Mouse (Mus musculus) gastrocnemius, postnatal 25 days (tissue): ENCODE data around the gene Ifi27l2b. TPM values are rescaled to one million over a fixed set of nuclear protein-coding genes. Genes with fewer than 3 reads are reported as not detected.
"Not testable (repeated sequence)": the region's sequence is repeated elsewhere in the genome, so short reads cannot be mapped to it uniquely, and the experiment has no call there.

Source experiments
- DNase-seq: peaks from one replicate; pipeline ENCODE4 v3.0.0; 2022
- long read RNA-seq, 2 experiments: library from polyadenylated mRNA; stranded (forward); transcript quantifications; one replicate each; pipeline ENCODE4 v2.0.0; 2021
- total RNA-seq, 2 experiments: library from RNA; stranded (reverse); gene quantifications; 1 replicate in 1 of 2; 2 replicates in 1 of 2; pipeline ENCODE4 v1.2.3; 2021

The Ifi27l2b gene
- not detected for total RNA-seq
- long read RNA-seq, experiment 1, result 0 reads
- long read RNA-seq, experiment 2, result 0 reads

DNA sequence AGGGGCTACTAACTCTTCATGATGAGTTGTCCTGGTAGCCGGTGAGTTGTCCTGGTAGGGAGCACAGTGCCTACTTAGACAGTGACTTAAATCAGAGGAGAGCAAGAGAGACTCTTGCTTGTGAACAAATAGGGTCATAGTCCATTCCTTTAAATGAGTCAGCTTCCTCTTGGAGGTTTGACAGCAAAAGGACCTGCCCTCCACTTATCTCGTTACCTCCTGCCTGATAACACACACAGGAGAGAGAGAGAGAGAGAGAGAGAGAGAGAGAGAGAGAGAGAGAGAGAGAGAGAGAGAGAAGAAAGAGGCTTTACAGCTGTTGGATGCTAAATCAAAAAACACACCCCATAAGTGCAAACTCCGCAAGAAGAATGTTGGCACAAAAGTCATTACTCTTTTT is at the start of gene Ifi27l2b:
Gene Ifi27l2b, minus strand, starts transcription at position 84 of the 400 bp plus-strand sequence.
- DNase-seq, result no peak

DNA sequence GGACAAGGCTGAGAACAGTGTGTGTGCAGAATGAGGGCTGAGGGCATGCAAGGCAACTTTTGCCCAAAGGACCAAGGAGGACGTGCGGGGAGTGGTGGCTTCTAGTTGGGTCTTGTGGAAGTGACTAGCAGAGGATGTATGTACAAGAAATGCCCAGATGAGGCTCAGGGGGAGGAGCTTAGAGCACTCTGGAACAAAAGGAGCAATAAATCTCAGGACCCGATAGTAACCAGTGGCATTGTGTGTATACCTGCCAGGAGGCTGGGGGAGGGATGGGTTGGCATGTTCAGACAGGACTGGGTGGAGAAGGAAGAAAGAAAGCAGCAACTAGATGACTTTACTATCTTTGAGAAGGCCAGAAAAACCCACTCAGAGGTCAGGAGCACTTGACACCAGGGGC is 47.4 kb upstream of the Ifi27l2b start:
- no peak for DNase-seq

DNA sequence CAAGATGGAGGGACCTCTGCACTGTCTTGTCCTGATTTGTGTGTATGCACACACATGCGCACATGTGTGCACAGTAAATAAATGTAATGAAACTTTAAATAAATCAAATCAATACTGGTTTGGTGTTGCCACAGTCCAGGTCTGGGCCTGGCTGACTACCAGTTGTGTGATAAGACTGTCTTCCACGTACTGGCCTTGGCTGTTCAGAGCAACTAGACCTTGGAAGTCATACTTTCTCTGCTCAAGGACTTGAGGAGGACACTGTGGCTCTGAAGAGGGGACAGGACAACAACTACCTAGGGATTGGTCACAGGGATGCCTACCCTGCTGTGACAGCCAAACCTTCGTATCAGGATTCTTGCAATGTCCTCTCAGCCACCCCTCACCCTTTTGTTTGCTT is 46.3 kb upstream of the Ifi27l2b start:
- DNase-seq, result no peak

DNA sequence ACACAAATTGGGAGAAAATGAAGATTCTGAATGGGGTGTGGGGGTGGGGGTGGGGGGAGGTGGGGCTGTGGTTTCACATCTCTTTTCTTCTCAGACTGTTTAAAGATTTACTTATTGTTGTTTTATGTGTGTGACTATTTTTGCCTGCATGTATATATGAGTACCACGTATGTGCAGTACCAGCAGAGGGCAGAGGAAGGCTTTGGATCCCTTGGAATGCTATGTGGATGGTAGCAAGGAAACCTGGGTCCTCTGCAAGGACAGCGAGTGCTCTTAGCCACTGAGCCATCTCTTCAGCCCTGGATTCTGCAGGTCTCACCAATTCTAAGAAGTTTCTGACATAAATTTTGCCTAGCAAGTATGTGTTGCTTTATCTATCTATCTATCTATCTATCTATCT is 42.2 kb upstream of the Ifi27l2b start:
- no peak for DNase-seq

DNA sequence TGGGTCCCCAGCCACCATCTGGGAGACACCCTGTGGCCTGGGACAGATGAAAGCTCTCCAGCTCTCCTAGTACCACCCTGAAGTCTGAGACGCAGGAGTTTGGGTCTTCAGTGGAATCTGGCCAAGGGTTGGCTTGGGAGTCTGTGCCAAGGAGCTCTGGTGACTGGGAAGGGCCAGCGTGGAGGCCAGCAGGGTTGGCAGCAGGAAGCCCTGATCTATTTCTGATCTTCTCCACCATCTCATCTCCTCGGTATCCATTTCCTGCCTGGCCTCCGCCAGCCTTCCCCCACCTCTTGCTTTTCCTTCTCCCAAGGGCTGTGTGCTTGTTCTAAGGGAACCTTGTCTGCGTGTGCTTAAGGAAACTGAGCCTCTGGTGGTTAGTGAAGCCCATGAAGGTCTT is 41.7 kb upstream of the Ifi27l2b start:
- DNase-seq, result peak; percentile 50

DNA sequence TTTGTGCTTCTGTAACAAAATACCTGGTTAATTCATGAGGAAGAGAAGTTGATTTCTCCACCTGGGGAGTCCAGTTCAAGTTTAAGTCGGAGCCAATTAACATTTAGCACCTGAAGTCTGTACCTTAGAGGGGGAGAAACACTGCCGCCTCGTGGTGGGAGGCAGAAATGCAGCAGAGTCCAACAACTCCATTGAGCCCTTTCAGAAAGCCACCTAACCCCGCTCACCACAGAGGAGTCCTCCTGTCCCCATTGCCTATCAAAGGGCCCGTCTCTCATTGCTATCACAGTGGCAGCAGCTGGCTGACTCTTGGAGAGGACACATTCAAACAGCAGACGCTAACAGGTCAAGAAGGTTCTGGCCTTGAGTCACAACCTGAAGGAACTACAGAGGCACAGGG is 37.5 kb upstream of the Ifi27l2b start:
- no peak for DNase-seq

DNA sequence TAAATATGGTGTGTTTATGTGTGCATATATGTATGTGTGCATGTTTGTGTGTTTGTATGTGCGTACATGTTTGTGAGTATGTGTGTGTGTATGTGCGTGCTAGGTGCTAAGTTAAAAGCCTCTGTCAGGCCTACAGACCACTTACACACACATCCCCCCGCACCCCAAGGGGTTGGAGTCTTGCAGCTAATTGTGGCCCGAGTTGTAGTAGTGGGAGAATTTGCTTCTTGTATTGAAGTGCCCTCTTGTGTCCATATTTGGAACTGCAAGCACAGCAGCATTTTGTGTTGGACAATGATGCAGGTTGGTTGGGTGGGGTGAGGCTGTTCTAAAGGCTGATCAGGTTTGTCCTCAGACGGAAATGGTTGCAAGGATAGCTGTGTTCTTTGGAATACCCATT is 35.7 kb upstream of the Ifi27l2b start:
- DNase-seq, result peak; percentile 34

DNA sequence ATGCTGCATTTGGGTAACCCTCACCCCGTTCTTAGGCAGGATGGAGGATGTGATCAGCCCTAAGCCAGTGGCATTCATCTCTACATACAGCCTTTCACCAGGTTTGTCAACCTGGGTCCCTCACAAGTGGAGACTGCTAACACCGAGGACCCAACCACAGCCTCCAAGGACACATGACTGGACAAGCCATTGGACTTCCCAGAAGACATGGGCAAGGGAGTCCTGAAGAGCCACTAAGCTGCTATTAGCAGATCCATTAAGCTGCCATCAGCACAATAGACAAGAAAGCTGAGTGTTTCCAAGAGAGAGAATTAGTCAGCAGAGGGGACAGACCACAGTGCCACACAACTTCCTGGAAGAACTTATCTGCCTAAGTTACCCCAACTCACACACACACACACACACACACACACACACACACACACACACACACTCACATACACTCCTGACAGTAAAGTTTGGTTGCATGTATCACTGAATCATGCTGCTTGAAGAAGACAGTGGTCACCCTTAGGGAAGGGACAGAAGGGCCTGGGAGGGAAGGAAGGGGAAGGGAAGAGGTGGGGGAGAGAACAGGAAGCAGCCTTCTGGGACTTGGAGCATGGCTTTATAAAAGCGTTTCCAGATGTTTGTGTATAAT is 34.2 kb upstream of the Ifi27l2b start:
- no peak for DNase-seq

DNA sequence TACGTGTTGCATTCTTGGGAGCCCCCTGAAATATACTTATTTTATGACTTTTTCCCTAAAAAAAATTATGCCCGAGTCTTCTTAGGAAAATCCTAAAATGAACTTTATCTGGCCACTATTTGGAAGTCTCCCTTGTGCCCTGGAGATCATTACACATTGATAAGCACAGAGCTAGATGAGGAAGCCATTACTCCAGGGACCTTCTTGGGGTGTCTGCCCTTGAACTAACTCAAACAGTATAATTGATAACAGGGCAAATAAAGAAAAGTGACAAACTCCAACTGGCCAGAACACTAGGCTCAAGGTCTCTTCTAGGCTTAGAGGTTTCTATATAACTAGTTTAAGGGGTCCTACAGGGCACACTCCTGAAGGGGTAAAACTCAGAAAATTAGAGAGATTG is 30.7 kb upstream of the Ifi27l2b start:
- DNase-seq, result no peak

DNA sequence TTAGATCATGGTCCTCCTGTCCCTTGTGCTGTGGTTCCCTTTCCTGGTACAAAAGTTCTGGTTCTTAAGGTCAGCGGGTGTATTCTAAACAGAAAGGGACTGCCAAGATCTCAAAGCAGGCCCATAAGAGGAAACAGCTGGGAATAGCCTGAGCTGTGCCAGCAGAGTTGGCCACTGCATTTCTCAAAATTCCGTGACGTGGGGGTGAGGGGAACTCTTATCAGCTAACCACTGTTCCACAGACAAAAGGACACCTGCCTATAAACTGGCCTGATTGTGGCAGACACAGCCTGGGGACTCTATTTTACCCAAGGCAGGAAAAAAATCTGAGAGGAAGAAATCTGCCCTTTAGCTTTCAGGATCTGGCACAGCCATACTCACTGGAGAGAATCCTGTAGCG is 30.3 kb upstream of the Ifi27l2b start:
- peak; percentile 66 for DNase-seq

DNA sequence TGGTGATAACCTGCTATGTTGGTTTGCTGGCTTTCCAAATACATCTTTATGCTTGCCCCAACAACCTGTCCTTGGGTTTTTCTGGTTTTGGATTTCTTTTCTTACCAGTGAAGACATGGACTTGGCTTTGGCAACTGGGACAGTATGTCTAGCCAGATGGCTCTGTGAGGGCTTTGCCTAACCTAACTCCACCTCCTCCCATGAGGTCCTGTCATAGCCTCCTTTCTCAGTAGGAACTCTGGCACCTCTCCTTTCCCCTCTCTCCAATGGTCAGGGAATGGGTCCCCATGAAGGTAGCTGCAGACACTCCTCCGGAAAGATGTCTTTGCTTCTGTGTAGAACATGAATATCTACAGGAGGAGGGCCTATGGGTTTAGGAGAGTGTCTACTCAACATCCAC is 29.7 kb upstream of the Ifi27l2b start:
- peak; percentile 51 for DNase-seq

DNA sequence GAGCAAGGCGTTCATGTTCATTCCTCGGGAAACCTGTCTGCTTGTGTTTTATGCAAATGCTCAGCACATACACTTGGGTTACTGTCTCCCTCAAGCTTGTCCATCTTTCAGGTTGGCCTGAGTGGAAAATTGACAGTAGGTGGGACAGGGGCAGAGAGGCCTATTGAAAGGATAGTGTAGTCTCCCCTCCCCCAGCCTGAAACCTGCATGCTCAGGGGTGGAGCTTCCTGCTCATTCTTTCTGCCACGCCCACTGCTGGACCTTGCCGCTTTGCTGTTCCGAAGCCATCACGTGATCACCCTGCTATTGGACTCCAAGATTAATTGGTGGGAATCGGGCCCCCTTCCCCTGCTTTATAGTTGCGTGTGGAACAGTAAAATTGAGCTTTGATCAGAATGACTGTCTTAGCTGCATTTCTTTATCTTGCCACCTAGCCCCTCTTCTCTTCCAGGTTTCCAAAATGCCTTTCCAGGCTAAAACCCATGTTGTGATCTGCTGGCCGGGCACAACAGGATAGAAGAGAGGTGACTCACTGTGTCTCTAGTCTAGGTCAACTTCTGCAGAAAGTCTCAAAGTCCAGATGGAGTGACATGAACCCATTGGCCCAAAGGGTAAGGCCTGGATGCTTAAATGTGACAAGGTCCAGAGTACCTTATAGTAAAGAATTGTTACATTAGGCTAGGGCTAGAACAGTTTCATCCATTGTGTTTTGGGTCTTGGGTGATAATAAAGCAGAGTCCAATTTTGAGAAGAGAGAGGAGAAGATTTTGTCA is 27.4 kb upstream of the Ifi27l2b start:
- not testable (repeated sequence) for DNase-seq

DNA sequence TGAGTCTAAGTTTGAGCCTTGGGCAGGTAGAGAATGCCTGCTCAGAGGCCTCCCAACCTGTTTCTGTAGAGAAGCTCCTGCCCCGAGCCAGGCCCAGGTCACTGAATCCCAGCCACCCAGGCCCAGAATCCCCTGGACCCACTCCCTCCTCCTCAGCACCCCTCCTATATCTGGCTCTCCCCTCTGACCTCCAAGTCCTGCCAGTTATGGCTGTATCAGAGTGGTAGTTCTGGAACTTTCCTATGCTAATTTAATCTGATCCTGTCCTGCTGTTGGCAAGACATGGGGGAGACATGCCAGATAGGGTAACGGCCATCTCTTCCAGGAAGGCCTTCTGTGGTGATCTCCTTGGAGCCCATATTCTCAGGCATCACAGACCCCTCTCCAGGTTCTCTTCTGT is 25.8 kb upstream of the Ifi27l2b start:
- DNase-seq, result no peak

DNA sequence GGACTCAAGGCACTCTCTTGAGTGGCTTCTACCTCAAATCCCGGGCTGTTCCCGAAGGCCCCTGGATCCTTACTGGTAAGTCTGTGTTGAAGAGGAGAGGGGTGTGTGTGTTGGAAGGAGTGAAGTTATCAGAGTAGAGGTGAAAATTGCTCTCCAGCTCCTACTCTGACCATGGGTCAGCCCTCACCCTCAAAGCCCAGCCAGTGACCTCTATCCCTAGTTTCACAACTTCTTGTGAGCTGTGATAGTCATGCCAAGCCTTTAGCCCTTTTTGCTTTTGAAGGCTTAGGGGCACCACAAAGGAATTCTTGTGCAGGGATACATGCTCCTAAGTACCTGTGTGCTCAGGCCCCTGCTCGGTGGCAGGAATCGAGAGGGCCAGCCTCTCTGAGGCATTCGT is 24.6 kb upstream of the Ifi27l2b start:
- no peak for DNase-seq

DNA sequence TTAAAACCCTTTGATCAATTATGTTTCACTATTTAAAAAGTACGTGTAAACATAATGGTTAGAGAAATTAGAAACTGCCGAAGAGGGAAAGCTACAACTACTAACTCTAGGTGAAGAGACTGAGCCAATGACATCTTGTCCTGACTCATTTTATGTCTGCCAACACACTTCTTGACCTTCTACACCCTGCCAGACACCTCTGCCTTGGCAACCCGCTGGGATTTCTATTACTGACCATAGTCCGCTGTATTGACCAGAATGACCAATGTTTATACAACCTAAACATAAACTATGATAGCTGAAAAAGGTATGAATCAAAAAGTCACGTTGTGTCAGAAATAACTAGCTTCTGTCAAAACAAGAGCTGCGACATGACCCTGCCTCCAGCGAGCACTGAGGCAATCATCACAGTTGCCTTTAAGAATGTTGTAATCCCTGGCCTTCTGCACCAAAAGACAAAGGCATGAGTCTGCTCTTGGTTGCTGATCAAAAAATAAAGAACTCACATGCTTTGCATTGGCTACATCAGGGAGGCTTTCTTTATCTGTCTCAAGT is 20.5 kb upstream of the Ifi27l2b start:
- DNase-seq, result no peak

DNA sequence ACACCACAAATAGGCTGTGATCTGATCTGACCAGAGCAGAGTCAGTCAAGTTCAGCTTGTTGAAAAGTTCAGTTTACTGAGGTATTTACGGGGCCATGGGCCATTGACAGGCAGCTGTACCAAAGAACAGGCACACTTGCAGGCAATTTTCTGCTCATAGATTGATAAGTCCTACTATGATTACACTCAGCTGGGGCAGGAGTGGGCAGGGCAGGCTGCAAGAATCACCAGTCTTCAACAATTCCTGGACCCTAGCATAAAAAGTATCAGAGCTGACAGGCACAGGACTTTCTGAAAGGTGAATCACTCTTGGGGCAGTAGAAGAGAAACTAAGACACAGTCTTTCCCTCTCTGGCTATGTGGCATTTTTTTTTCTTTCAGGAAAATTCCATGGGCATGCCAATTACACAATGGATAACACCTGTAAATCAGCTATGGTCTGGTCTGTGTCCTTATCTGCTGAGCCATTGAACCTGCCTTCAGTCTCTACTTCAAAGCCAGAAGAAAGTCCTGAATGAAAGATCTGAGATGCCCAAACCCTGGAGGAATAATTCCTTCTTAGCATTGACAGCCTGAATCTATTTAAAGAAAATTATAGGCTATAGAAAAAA is 19.9 kb upstream of the Ifi27l2b start:
- DNase-seq, result no peak

DNA sequence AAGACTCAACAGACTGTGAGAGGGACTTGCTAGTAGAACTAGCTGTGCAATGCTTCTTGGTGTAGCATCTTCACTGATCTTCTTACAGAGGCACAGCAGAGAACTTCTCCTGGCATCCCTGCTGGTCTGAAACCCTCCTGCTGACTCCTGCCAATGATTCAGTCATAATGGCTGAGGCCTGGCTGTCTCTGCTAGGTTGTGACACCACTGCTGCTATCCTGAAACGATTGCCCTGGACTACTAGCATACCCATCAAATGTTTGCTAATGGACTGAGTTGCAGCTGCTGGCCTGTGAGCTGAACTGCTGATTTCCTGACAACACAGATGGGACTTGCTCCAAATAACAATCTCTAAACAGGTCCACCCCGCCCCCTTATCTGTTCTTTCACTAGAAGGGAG is 17.5 kb upstream of the Ifi27l2b start:
- no peak for DNase-seq

DNA sequence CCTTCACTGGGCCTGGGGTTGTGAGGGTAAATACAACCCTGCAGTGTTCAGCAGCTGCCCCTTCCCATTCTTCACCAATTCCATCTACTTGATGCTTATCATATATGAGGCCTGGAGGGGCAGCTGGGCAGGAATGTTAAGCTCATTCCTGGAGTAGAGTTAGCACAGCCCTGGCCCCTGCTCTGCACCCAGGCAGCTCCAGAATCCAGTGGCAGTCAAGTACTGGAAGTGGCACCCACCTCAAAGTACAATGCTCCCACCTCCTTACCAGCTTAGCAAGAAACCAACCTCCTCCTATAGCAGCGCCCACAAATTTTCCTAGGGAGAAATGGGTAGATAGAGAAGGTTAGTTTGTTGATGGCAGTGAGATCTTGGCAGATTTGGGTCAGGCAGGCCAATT is 296 bp downstream of the Ifi27l2b start:
- not testable (repeated sequence) for DNase-seq

DNA sequence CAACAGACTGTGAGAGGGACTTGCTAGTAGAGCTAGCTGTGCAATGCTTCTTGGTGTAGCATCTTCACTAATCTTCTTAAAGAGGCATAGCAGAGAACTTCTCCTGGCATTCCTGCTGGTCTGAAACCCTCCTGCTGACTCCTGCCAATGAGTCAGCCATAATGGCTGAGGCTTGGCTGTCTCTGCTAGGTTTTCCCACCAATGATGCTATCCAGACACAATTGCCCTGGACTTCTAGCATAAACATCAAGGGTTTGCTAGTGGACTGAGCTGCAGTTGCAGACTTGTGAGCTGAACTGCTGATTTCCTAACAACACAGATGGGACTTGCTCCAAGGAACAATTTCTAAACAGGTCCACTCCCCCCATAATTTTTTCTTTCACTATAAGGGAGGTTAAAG is 3.7 kb downstream of the Ifi27l2b start:
- DNase-seq, result no peak

DNA sequence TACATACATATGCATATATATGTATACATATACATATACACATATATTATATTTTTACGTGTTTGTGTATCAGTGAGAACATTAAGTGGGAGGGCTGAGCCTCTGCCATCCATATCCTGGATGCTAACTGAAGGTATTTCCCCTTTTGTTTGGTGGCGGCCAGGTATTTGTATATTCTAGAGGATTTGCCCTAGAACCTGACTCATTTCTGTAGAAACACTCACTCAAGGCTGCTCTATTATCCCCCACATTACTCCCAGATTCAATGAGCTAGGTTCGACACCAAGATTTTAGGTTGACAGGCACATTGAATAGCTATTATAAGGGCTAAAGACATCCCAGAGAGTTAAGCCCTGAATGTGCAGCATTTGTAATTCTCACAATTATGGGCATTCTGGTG is 12.0 kb downstream of the Ifi27l2b start:
- no peak for DNase-seq

DNA sequence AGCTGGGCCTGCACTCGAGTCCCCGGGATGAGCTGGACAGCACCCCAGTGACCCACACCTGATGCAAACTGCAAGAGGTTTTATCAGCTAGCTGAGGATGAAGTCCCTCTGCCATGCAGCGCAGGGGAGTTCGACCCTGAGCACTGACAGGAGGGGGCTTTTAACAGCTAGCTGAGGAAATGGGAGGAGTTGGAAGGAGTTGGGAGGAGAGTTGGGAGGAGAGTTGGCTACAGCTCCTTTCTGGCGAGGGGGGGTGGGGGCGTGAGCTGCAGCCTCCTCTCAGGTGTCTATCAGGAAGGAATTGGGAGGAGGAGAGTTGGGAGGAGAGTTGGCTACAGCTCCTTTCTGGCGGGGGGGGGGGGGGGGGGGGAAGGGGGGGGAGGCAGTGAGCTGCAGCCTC is 12.8 kb downstream of the Ifi27l2b start:
- DNase-seq, result not testable (repeated sequence)

DNA sequence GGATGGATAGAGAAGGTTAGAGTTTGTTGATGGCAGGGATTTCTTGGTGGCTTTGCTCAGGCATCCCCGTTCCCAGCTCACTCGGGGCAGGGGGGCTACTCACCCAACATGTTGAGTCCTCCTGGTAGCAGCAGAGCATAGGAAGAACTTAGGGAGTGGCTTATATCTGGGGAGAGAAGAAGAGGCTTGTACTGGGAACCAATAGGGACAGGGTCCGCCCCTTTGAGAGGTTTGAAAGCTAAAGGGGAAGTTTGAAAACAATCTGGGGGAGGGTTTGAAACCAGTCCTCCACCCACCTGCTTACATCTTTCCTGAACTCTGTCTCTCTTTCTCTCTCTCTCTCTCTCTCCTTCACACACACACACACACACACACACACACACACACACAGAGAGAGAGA is 13.5 kb downstream of the Ifi27l2b start, which contains the start of gene Ifi27l2a:
Gene Ifi27l2a, minus strand, starts transcription at position 157 of the 400 bp plus-strand sequence.
- DNase-seq, result no peak

DNA sequence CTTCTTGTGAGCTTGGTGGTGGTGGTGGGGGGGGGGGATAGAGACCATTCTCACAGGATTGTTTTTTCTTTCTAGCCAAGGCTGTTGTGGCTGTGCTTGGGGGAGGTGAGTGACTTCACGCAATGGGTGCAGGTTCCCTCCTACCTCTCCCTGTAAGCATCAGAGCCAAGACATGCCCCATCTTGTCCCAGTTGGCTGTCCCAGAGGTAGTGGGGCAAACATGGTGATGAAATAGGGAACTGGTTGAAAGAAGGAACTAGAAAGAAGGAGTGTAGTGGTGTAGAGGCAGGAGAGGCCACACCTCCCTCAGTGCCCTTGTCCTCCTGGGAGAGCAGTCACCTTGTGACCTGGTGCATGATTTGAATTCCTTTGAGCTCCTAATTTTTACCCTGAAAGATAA is 19.4 kb downstream of the Ifi27l2b start:
- no peak for DNase-seq
